Mouse (Mus musculus): ENCODE results near the gene Ctdspl. TPM values are rescaled to one million over a fixed set of nuclear protein-coding genes. Genes with fewer than 3 reads are reported as not detected.

Gene Ctdspl
- polyA plus RNA-seq, 2 experiments from 2014 or later = 1.0 to 1.2 TPM

Other genes starting within 250 kb of the Ctdspl start
- gene Vill, start 126.3 kb downstream of the Ctdspl start, polyA plus RNA-seq (2017; shearing (Covaris generic)) = 10 to 100 TPM; 13.0 to 14.8 TPM
- gene Plcd1, start 167.0 kb downstream of the Ctdspl start, polyA plus RNA-seq (2017; shearing (Covaris generic)) = 1 to 10 TPM; 2.3 to 4.5 TPM
- under 1 TPM in 1 of 2 experiments, not detected in 1; 0.52 TPM for gene Dlec1, start 176.0 kb downstream of the Ctdspl start, polyA plus RNA-seq (2017; shearing (Covaris generic))
- gene Acaa1b, start 230.6 kb downstream of the Ctdspl start, polyA plus RNA-seq (2017; shearing (Covaris generic)) = not detected
- gene Gm47289, start 232.7 kb downstream of the Ctdspl start, polyA plus RNA-seq (2017; shearing (Covaris generic)) = under 1 TPM in 1 of 2 experiments, not detected in 1; 0.13 TPM